Mouse (Mus musculus) cortical plate, adult 2 months (tissue): ENCODE results near the gene Gm10037. TPM values are rescaled to one million over a fixed set of nuclear protein-coding genes. Genes with fewer than 3 reads are reported as not detected.

Source experiments
- H3K27ac ChIP-seq: fragments of 200-500 bp; 2 replicates; pipeline ENCODE4 v1.5.1; 2012; ENCODE audit warnings: low read length, control low read depth, inconsistent platforms; ENCODE audit not compliant: insufficient read depth
- H3K4me1 ChIP-seq: fragments of 200-500 bp; 2 replicates; pipeline ENCODE4 v1.6.1; 2011; ENCODE audit warnings: low read length; ENCODE audit not compliant: control insufficient read depth, insufficient read depth
- H3K4me3 ChIP-seq: fragments of 200-500 bp; 2 replicates; pipeline ENCODE4 v1.5.1; 2011; ENCODE audit warnings: mild to moderate bottlenecking, low read length, control low read depth; ENCODE audit not compliant: insufficient read depth
- CTCF ChIP-seq: fragments of 200-500 bp; IDR thresholded peaks from 2 replicates; pipeline ENCODE4 v1.5.1; 2011; ENCODE audit warnings: mild to moderate bottlenecking, control low read depth, low read length; ENCODE audit not compliant: insufficient read depth; ENCODE audit errors: extremely low read depth
- POLR2A ChIP-seq: fragments of 200-500 bp; IDR thresholded peaks from 2 replicates; pipeline ENCODE4 v1.6.1; 2011; ENCODE audit warnings: mild to moderate bottlenecking, low read length, control low read depth; ENCODE audit not compliant: insufficient read depth; ENCODE audit errors: extremely low read depth
- polyA plus RNA-seq: library from polyadenylated mRNA; depleted of rRNA; stranded (reverse); fragments of >200 nt; gene quantifications from 2 replicates; pipeline ENCODE4 v1.2.3, GENCODE M21; 2012; rRNA removed

Gm10037 gene
- polyA plus RNA-seq, 1 experiment: 16.6 TPM

DNA sequence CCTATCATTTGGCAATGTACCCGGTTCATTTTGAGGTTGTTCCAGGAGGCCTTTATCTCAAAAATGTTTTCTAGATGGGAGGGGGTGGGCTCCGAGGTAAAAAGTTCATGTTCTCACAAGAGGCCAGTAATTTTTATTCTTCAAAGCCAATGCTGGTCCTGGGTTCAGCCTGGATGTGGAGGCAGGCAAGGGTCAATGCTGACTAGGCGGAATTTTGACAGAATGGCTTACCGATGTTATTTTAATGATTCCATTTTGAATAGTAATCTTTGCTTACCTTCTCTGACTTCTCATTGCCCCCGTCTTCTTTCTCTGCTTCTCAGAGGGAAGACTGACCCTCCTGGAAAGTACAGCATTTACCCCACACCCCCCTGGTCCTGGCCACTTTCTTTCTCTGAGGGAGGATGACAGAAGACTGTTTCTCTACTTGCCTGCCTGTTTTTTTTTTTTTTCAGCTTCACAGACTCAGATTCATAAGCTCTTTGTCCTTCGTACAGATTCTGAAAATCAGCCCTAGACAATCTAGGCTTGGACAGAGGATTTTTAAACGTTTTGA is 45.9 kb downstream of the Gm10037 start:
- H3K4me1 ChIP-seq: no peaks in the 10 kb centered on the region; the same call in 1 of the 2 replicates
- TF ChIP-seq CTCF: no peak
- TF ChIP-seq POLR2A: no peak
- H3K27ac ChIP-seq: no peak overlapping the region
- H3K4me3 ChIP-seq: no peak overlapping the region

DNA sequence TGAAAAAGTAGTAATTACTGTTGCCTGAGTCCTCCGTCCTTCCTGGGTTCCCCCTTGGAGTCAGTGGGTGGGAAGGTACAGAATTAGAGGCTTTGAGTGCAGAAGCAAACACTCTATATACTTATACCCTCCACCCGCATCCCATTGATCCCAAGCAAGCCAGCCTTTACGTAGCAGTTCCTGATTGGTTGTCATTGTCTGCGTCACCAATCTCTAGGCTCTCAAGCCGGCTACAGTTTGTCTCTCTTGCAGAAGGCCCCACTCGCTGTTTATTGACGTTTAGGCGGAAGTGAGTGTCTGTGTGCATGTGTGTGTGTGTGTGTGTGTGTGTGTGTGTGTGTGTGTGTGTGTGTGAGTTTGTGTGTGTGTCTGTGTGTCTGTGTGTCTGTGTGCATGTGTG is 53.1 kb downstream of the Gm10037 start:
- Histone ChIP-seq H3K27ac (no peak overlapping the region), H3K4me3 (no peak overlapping the region), H3K4me1 (no peaks in the 10 kb centered on the region)
- no peak for TF ChIP-seq POLR2A
- no peak for TF ChIP-seq CTCF

Other genes starting within 250 kb of the Gm10037 start
- gene Zfp729b, start 221.4 kb upstream of the Gm10037 start, polyA plus RNA-seq: 3.4 and 3.5 TPM in 2 replicates
- gene Gm49345, start 193.3 kb upstream of the Gm10037 start, polyA plus RNA-seq: not detected in 2 replicates
- gene Zfp729a, start 193.3 kb upstream of the Gm10037 start, polyA plus RNA-seq: 3.8 and 4.4 TPM in 2 replicates
- gene Zfp738, start 144.0 kb upstream of the Gm10037 start, polyA plus RNA-seq: 11.9 and 13.8 TPM in 2 replicates
- gene Zfp65, start 101.9 kb upstream of the Gm10037 start, polyA plus RNA-seq: 4.8 and 5.1 TPM in 2 replicates
- 3.6 and 3.7 TPM in 2 replicates for gene Zfp85, start 75.9 kb upstream of the Gm10037 start, polyA plus RNA-seq
- gene Zfp493, start 51.4 kb upstream of the Gm10037 start, polyA plus RNA-seq: 3.1 and 3.2 TPM in 2 replicates
- gene Zfp273, start 17.4 kb upstream of the Gm10037 start, polyA plus RNA-seq: 4.4 and 5.8 TPM in 2 replicates
- gene BC048507, start 32.2 kb downstream of the Gm10037 start, polyA plus RNA-seq: 0.21 TPM in 2 replicates